Mouse (Mus musculus) cerebellum, postnatal 10 days (tissue): ENCODE data around the gene Dhdh.
"Not testable (repeated sequence)": the region's sequence is repeated elsewhere in the genome, so short reads cannot be mapped to it uniquely, and the experiment has no call there.

ENCODE experiments used
- DNase-seq, 2 experiments: peaks; one replicate each; pipeline ENCODE4 v3.0.0; 2021; ENCODE audit warnings: mixed read lengths in 2 of 2

The Dhdh gene

DNA sequence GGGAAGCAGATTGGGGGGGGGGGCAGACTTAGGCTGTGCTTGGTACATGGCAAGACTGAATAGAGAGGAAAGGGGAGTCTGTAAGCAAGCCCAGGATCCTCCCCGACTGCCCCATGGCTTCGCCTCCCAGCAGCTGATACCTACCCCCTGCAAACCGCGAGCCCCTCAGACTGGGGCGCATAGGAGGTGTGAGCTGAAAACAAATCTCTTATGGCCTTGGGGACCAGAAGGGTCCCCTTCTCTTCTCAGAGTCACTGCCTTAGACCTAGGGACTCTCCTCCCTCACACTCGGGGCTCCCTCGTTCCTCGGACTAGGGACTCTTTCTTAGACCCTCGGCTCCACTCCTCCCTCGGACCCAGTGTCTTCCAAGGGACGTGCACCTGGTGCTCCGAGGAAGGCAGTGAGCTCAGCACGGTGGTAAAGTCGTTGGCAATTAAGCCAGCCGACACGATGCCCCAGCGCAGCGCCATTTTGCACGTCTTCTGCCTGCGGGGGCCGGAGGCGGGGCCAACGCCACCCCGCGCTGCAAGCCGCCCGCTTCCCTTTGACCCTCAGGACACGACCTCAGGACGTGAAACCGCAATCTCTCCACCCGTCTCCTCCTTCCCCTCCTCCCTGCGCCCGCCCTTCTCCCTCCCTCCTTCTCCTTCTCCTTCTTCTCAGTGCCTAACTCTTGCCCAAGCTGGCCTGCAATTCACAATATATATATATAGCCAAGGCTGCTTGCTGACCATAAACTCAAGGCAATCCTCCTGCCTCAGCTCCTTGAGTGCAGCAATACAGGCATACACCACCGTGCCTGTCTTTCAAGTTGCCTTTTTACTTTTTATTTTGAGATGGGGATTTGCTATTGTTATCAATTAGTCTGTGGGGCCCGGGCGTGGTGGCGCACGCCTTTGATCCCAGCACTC is at the start of gene Dhdh:
Gene Dhdh, minus strand, starts transcription at position 513 of the 912 bp plus-strand sequence.
- DNase-seq = peak; percentile 78 to 79

DNA sequence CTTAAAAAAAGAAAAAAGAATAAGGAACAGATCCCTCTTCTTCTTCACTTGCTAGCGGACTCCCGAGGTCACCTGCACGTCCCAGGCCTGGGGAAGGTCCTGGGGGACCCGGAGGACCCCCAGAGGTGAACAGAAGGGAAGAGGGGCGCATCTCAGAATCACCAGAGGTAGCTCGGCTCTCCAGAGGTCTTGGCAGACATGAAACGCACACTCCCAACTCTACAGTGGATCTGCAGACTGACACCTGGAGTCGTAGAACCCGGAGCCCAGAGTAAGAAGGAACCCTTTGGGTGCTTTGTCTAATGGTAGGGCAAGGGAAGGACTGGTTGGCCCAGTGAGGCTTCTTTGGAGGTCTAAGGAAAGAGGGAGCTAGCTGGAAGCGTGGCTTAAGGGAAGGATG is 49.0 kb upstream of the Dhdh start:
- DNase-seq = no peak

DNA sequence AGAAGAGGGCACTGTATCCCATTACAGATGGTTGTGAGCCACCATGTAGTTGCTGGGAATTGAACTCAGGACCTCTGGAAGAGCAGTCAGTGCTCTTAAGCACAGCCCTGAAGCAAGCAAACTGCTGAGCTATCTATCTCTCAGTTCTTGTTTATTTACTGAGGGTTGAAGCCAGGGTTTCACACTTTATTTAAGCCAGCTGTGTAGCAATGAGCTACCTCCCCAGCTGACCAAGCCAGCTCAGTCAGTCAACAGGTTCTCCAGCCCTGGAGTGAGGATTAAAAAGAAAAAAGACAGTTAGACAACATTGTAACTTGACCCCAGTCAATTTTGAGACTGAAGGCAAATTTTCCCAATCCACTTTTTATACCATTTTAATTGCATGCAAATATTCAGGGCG is 47.1 kb upstream of the Dhdh start:
- DNase-seq = no peak

DNA sequence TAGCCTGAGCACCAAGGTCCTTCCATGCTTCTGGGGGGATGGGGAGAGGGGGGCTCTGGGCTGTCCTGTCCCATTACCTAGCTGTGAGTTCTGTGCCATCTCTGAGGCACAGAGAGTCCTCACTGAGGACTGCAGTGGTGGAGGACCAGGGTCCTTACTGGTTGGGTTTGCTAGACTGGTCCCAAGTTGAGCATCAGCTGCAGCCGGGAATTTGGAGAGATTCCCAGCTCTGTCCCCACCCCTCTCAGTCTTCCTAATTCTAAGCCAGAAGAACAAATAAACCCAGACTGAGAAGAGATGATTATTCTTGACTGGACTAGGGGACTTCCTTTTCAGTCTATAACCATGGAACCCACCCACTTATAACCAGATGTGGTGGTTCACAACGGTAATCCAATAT is 42.0 kb upstream of the Dhdh start:
- DNase-seq = no peak

DNA sequence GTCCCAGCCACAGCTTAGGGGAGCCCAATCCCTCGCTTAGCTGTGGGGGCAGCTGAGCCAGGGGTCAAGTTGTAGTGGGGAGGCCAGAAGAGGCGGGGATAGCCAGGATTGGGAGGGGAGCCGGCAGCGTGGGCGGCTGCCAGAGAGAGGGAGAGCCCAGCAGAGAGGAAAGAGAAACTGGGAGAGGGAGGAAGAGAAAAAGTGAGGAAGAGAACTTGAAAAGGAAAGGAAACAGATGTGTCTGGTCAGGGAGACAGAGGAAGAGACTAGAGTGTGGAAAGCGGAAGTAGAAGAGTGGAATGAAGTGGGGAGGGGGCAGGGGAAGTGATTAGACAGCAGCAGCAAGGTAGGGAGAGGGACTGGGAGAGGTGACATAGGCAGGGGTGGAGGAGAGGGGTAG is 40.9 kb upstream of the Dhdh start:
- DNase-seq = no peak

DNA sequence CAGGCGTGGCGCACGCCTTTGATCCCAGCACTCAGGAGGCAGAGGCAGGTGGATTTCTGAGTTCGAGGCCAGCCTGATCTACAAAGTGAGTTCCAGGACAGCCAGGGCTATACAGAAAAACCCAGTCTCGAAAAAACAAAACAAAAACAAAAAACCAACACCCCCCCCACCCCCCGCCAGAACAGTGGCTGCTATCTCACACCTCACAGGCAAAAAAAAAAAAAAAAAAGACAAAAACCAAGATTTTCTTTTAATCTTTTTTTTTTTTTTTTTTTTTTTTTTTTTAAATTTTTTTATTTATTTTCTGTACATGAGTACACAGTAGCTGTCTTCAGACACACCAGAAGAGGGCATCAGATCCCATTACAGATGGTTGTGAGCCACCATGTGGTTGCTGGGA is 38.6 kb upstream of the Dhdh start:
- not testable (repeated sequence) for DNase-seq

DNA sequence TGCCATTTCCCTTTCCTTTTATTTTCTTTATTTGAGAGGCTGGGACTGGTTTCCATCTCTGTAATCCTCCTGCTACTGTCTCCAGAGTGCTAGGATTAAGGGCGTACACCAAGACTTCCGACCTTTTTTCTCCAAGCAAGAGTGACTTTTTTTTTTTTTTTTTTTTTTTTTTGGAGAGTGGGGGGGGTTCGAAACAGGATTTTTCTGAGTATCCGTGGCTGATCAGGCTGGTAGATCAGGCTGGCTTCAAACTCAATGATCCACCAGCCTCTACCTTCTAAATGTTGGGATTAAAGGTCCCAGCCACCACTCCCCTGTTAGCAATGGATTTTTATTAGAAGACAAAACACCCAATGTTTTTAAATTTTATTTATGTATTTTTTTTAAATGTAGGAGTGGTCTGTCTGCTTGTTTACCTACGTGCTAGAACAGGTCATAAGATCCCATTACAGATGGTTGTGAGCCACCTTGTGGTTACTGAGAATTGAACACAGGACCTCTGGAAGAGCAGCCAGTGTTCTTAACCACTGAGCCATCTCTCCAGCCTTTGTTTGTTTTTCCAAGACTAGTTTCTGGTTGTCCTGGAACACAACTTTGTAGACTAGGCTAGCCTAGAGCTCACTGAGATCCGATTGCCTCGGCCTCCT is 38.0 kb upstream of the Dhdh start:
- peak in 1 of 2 experiments; percentile 43 for DNase-seq

DNA sequence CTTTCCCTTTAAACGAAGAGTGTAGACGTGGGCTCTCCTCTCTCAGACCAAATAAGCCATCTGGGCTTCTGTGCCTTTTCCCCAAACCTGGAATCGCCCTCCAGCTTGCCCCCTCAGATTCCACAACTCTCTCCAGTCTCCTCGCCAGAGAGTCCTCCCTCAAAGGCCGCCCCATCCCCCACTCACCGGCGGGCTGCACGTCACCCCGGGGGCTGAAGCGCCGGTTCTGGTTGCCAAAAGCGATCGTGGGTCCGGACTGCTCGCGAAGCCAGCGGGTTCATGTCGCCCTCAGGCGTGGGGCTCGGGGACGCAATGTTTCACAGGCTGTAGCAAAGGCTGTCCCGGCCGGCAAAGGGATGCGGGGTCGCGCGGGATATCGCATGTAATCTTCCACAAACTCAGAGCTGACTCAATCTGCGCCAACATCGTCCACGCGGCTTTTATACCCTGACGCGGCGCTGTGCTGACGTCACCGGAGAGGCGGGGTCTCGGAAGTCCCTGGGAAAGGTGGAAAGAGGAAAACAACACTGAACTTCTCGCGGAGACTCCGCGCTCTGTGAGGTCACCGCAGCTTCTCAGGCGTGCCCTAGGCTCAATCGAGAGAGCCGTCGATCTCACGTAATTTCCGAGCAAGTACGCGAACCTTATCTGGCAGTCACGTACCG is 37.3 kb upstream of the Dhdh start, which contains the start of the genes Ppp1r15a and Plekha4:
Gene Ppp1r15a, minus strand, starts transcription at position 460 of the 665 bp plus-strand sequence.
Gene Plekha4, plus strand, starts transcription at position 522 of the 665 bp plus-strand sequence.
- DNase-seq = peak; percentile 97 to 98

DNA sequence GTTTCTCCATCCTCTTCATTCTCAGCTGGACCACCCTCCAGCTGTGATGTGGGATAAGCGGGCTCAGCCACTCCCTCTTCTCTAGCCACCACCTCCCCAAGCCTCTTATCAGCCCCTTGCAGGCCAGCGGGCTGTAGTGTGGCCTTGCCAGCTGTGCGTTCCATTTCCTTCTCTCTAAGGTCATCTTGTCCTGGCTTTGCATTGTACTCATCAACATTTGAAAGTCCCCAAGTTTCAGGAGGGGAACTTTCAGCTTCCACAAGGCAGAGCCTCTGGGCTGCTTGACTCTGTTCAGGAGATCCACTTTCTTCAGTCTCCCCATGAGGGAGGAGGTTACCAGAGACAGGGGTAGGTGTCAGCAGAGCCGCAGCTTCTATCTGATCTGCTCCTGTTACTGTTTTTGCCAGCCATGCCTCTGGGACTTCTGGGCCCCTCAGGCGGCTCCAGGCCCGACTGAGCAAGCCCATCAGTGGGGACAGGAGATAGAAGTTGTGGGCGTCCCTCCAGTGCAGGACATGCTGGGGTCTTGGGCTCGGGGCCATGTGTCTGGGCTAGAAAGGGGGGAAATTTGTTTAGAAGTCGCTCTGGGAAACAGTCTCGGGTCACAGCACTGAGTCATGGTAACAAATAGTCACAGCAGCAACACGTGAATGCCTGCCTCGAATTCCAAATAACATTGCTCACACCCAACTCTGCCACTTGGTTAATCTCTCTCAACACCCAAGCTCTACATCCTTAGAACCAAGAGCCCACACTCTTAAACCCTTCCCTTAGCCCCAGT is 36.4 kb upstream of the Dhdh start:
- DNase-seq = peak; percentile 39 to 53

DNA sequence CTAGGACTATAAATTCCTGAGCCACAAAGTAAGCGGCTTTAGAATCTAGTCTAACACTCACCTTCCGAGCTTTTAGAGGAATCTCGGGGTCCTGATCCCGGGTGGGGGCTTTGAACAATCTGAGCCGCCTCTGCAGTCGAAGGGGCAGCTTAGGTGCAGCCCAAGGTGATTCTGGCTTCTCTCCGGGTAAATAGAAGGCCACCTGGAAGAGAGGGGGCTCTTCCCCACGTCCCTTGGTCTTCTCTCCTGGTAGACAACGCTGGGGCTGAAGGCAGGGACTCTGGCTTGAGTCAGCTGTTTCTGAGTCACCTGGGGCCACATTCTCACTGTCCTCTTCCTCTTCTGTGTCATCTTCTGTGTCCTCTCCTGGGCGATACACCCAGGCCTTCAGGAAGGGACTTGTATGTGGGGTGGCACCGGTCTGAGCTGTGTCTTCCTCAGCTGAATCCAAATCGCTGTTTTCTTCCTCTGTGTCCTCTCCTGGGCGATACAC is 35.1 kb upstream of the Dhdh start:
- no peak for DNase-seq

DNA sequence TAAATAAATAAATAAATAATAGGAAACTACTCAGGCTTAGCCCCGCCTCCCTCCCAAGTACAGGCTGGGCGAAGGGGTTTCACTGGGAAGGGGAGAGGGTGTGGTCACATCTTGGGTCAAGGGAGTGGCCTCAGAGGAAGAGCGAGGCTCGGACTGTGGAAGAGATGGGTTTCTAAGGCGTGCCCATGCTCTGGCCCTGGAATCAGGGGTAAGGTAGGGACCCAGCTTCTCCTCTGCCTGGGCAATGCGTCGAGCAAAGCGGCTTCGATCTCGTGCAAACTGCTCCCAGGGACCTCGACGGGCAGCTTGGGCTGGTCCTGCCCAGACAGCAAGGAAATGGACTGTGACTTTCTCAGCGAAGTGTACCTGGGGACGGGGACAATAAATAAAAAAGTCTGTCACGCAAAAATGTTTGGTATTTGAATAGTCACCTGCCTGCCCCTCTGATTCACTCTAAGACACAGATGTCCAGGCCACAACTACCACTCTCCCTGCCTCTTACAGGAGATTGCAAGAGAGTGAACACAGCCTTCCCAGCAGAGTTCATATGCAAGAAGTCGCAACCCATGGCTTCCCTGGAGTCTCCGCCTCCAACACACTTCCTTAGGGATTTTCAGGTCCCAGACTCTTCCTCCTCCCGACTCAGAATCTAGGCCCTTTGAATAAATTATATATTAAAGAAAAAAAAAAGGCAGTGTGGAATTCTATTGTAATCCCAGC is 34.5 kb upstream of the Dhdh start:
- DNase-seq = no peak

DNA sequence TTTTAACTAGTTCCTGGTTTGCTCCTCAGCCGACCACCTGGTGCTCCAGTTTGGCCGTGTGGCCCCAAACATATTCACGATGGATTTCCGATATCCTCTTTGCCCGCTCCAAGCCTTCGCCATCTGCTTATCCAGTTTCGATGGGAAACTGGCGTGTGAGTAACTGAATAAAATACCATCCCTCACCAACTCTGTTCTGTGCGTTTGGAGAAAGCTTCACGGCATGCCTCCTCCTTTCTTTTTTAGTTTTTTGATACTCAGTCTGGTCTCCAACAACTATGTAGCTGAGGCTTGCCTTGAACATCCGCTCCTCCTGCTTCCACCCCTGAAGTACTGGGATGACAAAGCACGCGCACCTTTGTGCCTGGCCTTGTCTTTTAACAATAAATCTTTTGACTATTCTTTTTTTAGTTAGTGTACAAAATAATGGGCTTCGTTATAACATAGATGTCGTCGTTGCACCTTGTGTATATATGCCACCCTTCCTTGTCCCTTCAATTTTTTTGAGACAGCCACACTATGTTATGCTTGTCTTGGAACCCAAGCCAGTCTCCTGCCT is 33.7 kb upstream of the Dhdh start:
- DNase-seq = no peak

DNA sequence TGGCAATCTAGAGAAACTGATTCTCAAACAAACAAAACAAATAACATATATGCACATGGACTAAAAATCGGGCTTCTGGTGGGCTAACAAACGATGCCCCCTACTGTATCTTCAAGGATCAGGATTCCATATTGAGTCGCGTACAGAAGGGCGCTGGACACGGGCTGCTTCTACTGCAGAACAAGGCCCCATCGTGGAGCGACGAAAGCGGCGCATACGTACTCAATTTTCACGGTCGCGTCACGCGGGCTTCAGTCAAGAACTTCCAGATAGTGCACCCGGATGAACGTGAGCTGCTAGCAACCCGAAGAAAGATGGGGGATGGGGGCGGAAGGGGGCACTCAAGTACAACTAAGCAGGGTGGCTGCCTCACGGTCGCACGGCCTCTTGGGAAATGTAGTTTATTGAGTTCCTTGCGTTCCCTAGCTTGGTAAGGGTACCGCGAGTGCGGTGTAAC is 33.2 kb upstream of the Dhdh start:
- peak; percentile 94 to 96 for DNase-seq

DNA sequence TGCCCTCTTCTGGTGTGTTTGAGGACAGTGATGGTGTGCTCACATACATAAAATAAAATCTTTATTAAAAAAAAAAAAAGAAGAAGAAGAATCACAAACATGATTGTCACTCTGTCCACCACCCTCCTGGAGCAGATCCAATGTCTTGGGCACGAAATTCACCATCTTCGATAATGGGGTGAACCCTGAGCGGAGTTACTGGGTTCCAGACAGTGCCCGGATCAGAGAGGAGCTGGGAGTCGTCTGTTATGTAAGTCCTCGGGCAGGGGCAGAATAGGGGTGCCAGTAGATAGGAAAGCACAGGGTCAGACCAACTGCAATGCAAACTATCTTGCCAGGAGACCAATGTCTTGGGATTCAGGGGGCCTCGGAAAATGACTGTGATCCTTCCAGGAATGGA is 32.0 kb upstream of the Dhdh start:
- peak in 1 of 2 experiments; percentile 35 for DNase-seq

DNA sequence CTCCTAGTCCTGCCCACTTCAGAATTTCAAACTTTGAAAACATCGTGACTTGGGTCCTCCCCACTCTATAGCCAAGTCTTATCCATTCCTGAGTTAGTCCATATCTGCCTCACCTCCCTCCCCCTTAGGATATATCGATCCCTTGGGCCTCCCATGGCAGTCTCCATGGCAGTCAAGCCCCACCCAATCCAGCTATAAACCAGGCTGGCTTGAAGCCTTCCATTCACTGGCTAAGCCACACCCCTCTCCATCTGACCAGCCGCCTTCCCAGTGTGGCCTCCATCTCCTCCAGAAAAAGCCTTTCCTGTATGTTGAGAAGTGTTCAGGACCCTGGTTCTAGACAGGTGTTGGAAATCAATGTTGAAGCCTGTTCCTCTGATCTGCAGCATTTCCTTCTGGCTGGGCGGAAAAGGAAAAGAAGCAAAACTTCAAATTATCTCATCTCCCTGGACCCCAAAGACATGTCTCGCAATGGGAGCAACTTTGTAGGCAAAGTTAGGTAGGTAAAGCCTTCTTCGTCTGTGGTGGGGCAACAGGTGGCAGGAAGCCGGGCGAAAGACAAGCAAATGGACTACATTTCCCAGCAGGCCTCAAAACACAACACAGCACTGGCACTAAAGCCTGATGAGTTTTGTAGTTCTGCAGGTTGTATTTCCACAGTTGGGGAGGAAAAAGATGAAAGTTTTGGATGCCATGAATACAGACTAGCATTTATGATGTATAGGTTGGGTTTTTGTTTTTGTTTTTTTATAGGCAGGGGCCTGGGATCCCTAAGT is 30.9 kb upstream of the Dhdh start:
- DNase-seq = peak; percentile 44 to 46

DNA sequence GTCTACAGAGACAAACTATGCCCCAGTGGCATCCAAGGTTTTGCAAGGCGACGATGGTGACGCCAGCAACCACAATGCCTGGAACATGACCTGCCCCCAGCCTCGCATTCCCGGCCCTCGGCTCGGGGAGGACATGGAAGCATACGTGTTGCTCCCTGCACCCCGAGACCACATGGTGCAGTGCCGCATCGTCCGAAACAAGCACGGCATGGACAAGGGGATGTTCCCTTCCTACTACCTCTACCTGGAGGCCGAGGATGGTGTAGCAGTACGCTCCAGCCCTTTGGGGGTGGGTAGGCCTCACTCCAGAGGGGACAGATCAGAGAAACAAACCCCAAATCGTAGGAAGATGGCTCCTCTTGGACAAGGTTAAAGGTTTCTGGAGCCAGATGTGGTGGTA is 30.0 kb upstream of the Dhdh start:
- DNase-seq = no peak

DNA sequence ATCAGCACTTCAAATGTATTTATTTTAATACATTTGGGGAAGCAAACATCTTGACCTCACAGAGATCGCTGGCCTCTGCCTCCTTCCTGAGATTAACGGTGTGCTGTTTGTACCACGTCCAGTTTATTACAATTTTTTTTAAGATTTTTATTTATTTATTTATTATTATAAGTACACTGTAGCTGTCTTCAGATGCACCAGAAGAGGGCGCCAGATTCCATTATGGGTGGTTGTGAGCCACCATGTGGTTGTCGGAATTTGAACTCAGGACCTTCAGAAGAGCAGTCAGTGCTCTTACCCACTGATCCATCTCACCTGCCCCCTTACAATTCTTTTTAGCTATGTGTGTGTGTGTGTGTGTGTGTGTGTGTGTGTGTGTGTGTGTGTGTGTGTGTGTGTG is 28.2 kb upstream of the Dhdh start:
- not testable (repeated sequence) for DNase-seq

DNA sequence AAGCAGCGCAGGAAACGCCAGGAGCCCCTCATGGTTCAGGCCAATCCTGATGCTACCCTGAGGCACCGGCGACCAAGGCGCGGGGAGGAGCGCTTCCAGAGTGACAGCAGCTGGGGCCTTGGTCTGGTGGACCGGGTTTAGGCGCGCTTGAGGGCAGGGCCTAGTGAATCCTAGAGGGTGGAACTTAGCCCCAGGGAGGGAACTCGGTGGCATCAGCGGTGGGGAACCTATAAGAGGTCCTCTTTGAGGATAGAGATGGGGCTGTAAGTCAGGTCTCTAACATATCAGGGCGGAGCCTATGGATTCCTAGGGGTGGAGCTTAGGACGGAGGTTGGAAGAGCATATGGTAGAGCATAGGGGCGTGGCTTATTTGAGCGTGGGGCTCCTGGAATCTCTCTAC is 26.8 kb upstream of the Dhdh start:
- DNase-seq = no peak

DNA sequence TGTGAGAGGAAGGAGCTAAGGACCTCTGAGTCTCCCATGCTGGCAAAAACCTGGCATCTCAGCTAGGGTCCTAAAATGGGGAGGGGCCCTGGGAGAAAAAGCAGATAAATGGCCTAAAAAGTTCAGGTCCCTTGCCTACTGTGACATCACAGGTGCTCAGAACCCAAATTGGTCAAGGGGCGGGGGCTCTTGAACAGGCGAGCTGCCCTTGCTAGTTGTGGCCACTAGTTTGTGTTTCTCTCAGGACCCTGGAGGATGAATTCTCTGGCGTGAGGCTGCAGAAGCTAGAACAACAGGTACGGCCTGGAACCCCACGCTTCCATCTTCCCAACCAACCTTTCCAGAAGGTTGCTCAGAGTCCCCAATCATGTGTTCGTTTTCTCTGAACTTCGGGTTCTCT is 25.8 kb upstream of the Dhdh start:
- DNase-seq = no peak
